Mouse (Mus musculus) frontal cortex, postnatal 10 days (tissue): ENCODE measurements at regions not wholly inside any gene's neighbourhood (a gene's known extent, or its start where the extent isn't known, plus 50 kb on each side); places are given as distances from the start of the nearest gene placed in this dataset.

ENCODE experiments used
- DNase-seq, 2 experiments: peaks; one replicate each; pipeline ENCODE4 v3.0.0; 2022; ENCODE audit warnings: low spot score in 2 of 2, mixed read lengths in 1 of 2

- peak; percentile 7 to 28 for DNase-seq
Measured at GRCm38 (mm10) chr17:63575316-63576007, 75.6 kb upstream of the Fbxl17 start.

GRCm38 (mm10) chr17:63582870-63583269 is 83.1 kb upstream of the Fbxl17 start:
- no peak for DNase-seq

GRCm38 (mm10) chr17:63607021-63607751 is 107.4 kb upstream of the Fbxl17 start:
- no peak for DNase-seq

GRCm38 (mm10) chr17:63622726-63623125 is 122.9 kb upstream of the Fbxl17 start:
- DNase-seq: no peak

- no peak for DNase-seq
Measured at GRCm38 (mm10) chr17:63637598-63637997, 137.8 kb upstream of the Fbxl17 start.

GRCm38 (mm10) chr17:63644390-63644789 is 144.6 kb upstream of the Fbxl17 start:
- no peak for DNase-seq

- no peak for DNase-seq
Measured at GRCm38 (mm10) chr17:63657687-63658086, 157.9 kb upstream of the Fbxl17 start.

- DNase-seq: peak; percentile 18 to 41
Measured at GRCm38 (mm10) chr17:63660841-63661481, 161.1 kb upstream of the Fbxl17 start.

GRCm38 (mm10) chr17:63661584-63661983 is 161.8 kb upstream of the Fbxl17 start:
- DNase-seq: no peak

- no peak for DNase-seq
Measured at GRCm38 (mm10) chr17:63662251-63662650, 162.4 kb upstream of the Fbxl17 start.

- no peak for DNase-seq
Measured at GRCm38 (mm10) chr17:63676791-63677190, 177.0 kb upstream of the Fbxl17 start.

- no peak for DNase-seq
Measured at GRCm38 (mm10) chr17:63677996-63678657, 178.3 kb upstream of the Fbxl17 start.

- DNase-seq: no peak
Measured at GRCm38 (mm10) chr17:63680479-63680878, 180.7 kb upstream of the Fbxl17 start.

GRCm38 (mm10) chr17:63683345-63683744 is 179.5 kb upstream of the Fer start:
- no peak for DNase-seq

GRCm38 (mm10) chr17:63684026-63684425 is 178.8 kb upstream of the Fer start:
- no peak for DNase-seq

GRCm38 (mm10) chr17:63685956-63686355 is 176.9 kb upstream of the Fer start:
- DNase-seq: no peak

GRCm38 (mm10) chr17:63686361-63686760 is 176.5 kb upstream of the Fer start:
- DNase-seq: no peak

GRCm38 (mm10) chr17:63689291-63689690 is 173.6 kb upstream of the Fer start:
- DNase-seq: no peak

GRCm38 (mm10) chr17:63690829-63691689 is 171.8 kb upstream of the Fer start:
- no peak for DNase-seq

GRCm38 (mm10) chr17:63691690-63691968 is 171.2 kb upstream of the Fer start:
- DNase-seq: no peak

- DNase-seq: no peak
Measured at GRCm38 (mm10) chr17:63693274-63693673, 169.6 kb upstream of the Fer start.

GRCm38 (mm10) chr17:63699537-63699936 is 163.3 kb upstream of the Fer start:
- DNase-seq: no peak
